Mouse (Mus musculus): ENCODE data around the gene Ccdc50. TPM values are rescaled to one million over a fixed set of nuclear protein-coding genes. Genes with fewer than 3 reads are reported as not detected.

Ccdc50 gene
- polyA plus RNA-seq, 1 experiment from 2014 or later, result 55.2 TPM

- Histone ChIP-seq H3K9ac (ENCODE audit: low read depth, low read length) (no peak overlapping the region), H3K36me3 (ENCODE audit: control insufficient read depth, insufficient read depth, low read length) (no peaks in the 10 kb centered on the region), H3K9me3 (ENCODE audit: control insufficient read depth, low read length) (no peaks in the 10 kb centered on the region), H3K4me1 (ENCODE audit: control insufficient read depth, insufficient read depth, low read length) (no peaks in the 10 kb centered on the region), H3K27ac (replicated peaks; ENCODE audit: low read depth, low read length) (no peak overlapping the region), H3K4me3 (ENCODE audit: low read depth, low read length) (no peak overlapping the region), H3K4me2 (ENCODE audit: low read depth, low read length) (no peak overlapping the region), H3K27me3 (replicated peaks; ENCODE audit: control insufficient read depth, insufficient read depth, low read length) (no peaks in the 10 kb centered on the region)
- WGBS, result 71% methylated on average over 3 of the region's 3 CpGs
- ATAC-seq (ENCODE audit: low read depth), result no peak
- DNase-seq (ENCODE audit: low spot score), result no peak
Measured at GRCm38 (mm10) chr16:27374139-27374538, 14.5 kb upstream of the Ccdc50 start.

- H3K27ac ChIP-seq (replicated peaks; ENCODE audit: low read depth, low read length), result no peak overlapping the region
- 86% methylated on average over 2 of the region's 2 CpGs for whole genome bisulfite sequencing
- no peak overlapping the region for H3K4me2 ChIP-seq (ENCODE audit: low read depth, low read length)
- H3K27me3 ChIP-seq (replicated peaks; ENCODE audit: control insufficient read depth, insufficient read depth, low read length), result no peaks in the 10 kb centered on the region
- DNase-seq (ENCODE audit: low spot score) (no peak), ATAC-seq (ENCODE audit: low read depth) (no peak)
- H3K4me1 ChIP-seq (ENCODE audit: control insufficient read depth, insufficient read depth, low read length), result no peaks in the 10 kb centered on the region
- no peaks in the 10 kb centered on the region for H3K36me3 ChIP-seq (ENCODE audit: control insufficient read depth, insufficient read depth, low read length)
- no peak overlapping the region for H3K4me3 ChIP-seq (ENCODE audit: low read depth, low read length)
- H3K9me3 ChIP-seq (ENCODE audit: control insufficient read depth, low read length), result no peaks in the 10 kb centered on the region
- H3K9ac ChIP-seq (ENCODE audit: low read depth, low read length), result no peak overlapping the region
Measured at GRCm38 (mm10) chr16:27375318-27375717, 13.4 kb upstream of the Ccdc50 start.

GRCm38 (mm10) chr16:27376556-27376955 lies 12.1 kb upstream of the Ccdc50 start:
- H3K9ac ChIP-seq (ENCODE audit: low read depth, low read length), result no peak overlapping the region
- H3K9me3 ChIP-seq (ENCODE audit: control insufficient read depth, low read length), result no peaks in the 10 kb centered on the region
- ATAC-seq (ENCODE audit: low read depth) (no peak), DNase-seq (ENCODE audit: low spot score) (no peak)
- H3K27ac ChIP-seq (replicated peaks; ENCODE audit: low read depth, low read length), result no peak overlapping the region
- H3K27me3 ChIP-seq (replicated peaks; ENCODE audit: control insufficient read depth, insufficient read depth, low read length), result no peaks in the 10 kb centered on the region
- H3K4me1 ChIP-seq (ENCODE audit: control insufficient read depth, insufficient read depth, low read length), result no peaks in the 10 kb centered on the region
- no peak overlapping the region for H3K4me3 ChIP-seq (ENCODE audit: low read depth, low read length)
- H3K4me2 ChIP-seq (ENCODE audit: low read depth, low read length), result no peak overlapping the region
- no peaks in the 10 kb centered on the region for H3K36me3 ChIP-seq (ENCODE audit: control insufficient read depth, insufficient read depth, low read length)

DNA sequence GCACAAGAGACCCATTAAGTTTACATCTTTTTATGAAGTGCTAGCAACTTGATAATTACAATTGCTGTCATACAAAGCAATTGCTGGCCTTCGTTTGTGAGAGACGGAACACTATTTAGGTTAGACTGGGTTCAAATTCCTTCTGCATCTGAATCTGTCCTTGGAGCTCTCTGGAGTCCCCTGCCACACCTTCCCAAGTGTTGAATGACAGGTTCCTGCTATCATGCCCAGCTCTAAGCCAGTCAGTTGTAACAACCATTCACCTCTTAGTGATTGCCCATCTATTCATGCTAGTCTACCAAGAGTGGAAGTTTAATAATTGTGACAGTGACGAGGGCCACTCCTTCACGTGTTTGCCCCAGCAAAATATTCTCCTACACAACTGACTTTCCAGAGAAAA lies 6.5 kb upstream of the Ccdc50 start:
- no peaks in the 10 kb centered on the region for H3K4me1 ChIP-seq (ENCODE audit: control insufficient read depth, insufficient read depth, low read length)
- no peaks in the 10 kb centered on the region for H3K9me3 ChIP-seq (ENCODE audit: control insufficient read depth, low read length)
- no peaks in the 10 kb centered on the region for H3K27me3 ChIP-seq (replicated peaks; ENCODE audit: control insufficient read depth, insufficient read depth, low read length)
- no peak overlapping the region for H3K4me3 ChIP-seq (ENCODE audit: low read depth, low read length)
- WGBS, result 83% methylated on average over 4 of the region's 4 CpGs
- H3K27ac ChIP-seq (replicated peaks; ENCODE audit: low read depth, low read length), result no peak overlapping the region
- H3K4me2 ChIP-seq (ENCODE audit: low read depth, low read length), result no peak overlapping the region
- DNase-seq (ENCODE audit: low spot score) (no peak), ATAC-seq (ENCODE audit: low read depth) (no peak)
- H3K36me3 ChIP-seq (ENCODE audit: control insufficient read depth, insufficient read depth, low read length), result no peaks in the 10 kb centered on the region
- H3K9ac ChIP-seq (ENCODE audit: low read depth, low read length), result no peak overlapping the region

DNA sequence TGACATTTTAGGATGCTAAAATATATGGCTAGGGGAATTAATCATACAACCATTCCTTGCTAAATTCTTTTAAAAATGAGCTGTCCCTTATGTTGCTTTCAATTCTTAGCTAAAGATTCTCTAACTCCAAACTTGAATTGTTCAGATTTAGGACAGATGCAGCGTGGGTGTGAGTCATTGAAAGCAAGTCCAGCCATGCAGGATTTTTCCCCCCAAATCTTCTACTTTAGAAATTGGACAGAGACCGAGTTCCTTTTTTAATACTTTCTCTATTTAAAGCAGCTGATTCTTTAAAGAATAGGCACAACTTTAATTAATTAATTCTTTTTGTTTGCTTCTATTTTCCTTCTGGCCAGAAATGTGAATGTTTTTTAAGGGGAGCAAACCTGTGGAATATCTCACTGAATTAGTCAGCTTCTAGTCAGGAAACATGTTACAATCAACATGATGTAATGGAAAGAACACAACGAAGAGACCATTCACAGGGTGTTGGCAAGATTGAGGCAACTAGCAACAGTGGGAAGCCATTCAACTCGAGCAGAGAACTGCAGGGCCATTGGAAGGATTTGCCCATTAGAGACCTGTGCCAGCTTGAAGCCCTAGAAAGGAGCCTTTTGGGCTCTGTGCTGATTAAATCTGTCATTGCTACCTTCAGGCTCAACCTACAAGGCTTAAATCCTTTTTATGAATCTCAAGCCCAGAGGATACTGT lies 3.6 kb upstream of the Ccdc50 start:
- Histone ChIP-seq H3K9ac (ENCODE audit: low read depth, low read length) (no peak overlapping the region), H3K36me3 (ENCODE audit: control insufficient read depth, insufficient read depth, low read length) (no peaks in the 10 kb centered on the region), H3K27me3 (replicated peaks; ENCODE audit: control insufficient read depth, insufficient read depth, low read length) (no peaks in the 10 kb centered on the region), H3K4me1 (ENCODE audit: control insufficient read depth, insufficient read depth, low read length) (peaks cover 8% of the 10 kb centered on the region), H3K9me3 (ENCODE audit: control insufficient read depth, low read length) (no peaks in the 10 kb centered on the region), H3K4me2 (ENCODE audit: low read depth, low read length) (no peak overlapping the region), H3K27ac (replicated peaks; ENCODE audit: low read depth, low read length) (no peak overlapping the region), H3K4me3 (ENCODE audit: low read depth, low read length) (no peak overlapping the region)
- 64% methylated on average over 4 of the region's 4 CpGs for WGBS
- peak; percentile 17 for DNase-seq (ENCODE audit: low spot score)
- ATAC-seq (ENCODE audit: low read depth), result no peak

DNA sequence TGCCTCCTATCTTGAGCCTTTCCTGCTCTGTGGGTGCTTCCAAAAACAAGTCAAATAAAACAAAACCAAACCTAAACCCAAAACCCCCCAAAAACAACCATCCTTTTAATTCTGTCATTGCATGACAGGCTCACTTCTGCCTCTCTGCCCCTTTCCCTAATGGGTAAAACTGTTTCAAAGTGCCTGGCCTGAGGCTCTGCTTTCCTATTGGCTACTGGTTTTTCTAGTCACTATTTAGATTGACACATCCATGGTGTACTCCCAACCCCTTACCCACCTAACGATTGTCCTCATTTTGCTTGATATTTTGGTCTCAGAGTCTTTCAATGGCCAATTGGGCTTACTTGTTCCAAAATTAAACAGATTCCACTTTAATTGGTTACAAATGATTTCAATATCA lies 3.0 kb upstream of the Ccdc50 start:
- H3K9ac ChIP-seq (ENCODE audit: low read depth, low read length), result no peak overlapping the region
- no peak overlapping the region for H3K4me3 ChIP-seq (ENCODE audit: low read depth, low read length)
- WGBS, result 66% methylated on average over 1 of the region's 1 CpGs
- H3K27ac ChIP-seq (replicated peaks; ENCODE audit: low read depth, low read length), result no peak overlapping the region
- peaks cover 14% of the 10 kb centered on the region for H3K4me1 ChIP-seq (ENCODE audit: control insufficient read depth, insufficient read depth, low read length)
- no peak for DNase-seq (ENCODE audit: low spot score)
- H3K27me3 ChIP-seq (replicated peaks; ENCODE audit: control insufficient read depth, insufficient read depth, low read length), result no peaks in the 10 kb centered on the region
- ATAC-seq (ENCODE audit: low read depth), result no peak
- no peaks in the 10 kb centered on the region for H3K9me3 ChIP-seq (ENCODE audit: control insufficient read depth, low read length)
- no peaks in the 10 kb centered on the region for H3K36me3 ChIP-seq (ENCODE audit: control insufficient read depth, insufficient read depth, low read length)
- no peak overlapping the region for H3K4me2 ChIP-seq (ENCODE audit: low read depth, low read length)

- Histone ChIP-seq H3K4me3 (ENCODE audit: low read depth, low read length) (no peak overlapping the region), H3K36me3 (ENCODE audit: control insufficient read depth, insufficient read depth, low read length) (no peaks in the 10 kb centered on the region), H3K9me3 (ENCODE audit: control insufficient read depth, low read length) (no peaks in the 10 kb centered on the region), H3K27ac (replicated peaks; ENCODE audit: low read depth, low read length) (no peak overlapping the region), H3K27me3 (replicated peaks; ENCODE audit: control insufficient read depth, insufficient read depth, low read length) (no peaks in the 10 kb centered on the region), H3K4me1 (ENCODE audit: control insufficient read depth, insufficient read depth, low read length) (peaks cover 24% of the 10 kb centered on the region), H3K4me2 (ENCODE audit: low read depth, low read length) (no peak overlapping the region), H3K9ac (ENCODE audit: low read depth, low read length) (no peak overlapping the region)
- DNase-seq (ENCODE audit: low spot score) (no peak), ATAC-seq (ENCODE audit: low read depth) (no peak)
- WGBS, result 61% methylated on average over 4 of the region's 4 CpGs
Measured at GRCm38 (mm10) chr16:27386850-27387407, 1.7 kb upstream of the Ccdc50 start.

GRCm38 (mm10) chr16:27387634-27388611 lies 746 bp upstream of the Ccdc50 start:
- no peak for ATAC-seq (ENCODE audit: low read depth)
- 56% methylated on average over 12 of the region's 12 CpGs for WGBS
- H3K4me3 ChIP-seq (ENCODE audit: low read depth, low read length), result peak overlapping the region; percentile 93
- H3K36me3 ChIP-seq (ENCODE audit: control insufficient read depth, insufficient read depth, low read length), result no peaks in the 10 kb centered on the region
- H3K4me2 ChIP-seq (ENCODE audit: low read depth, low read length), result peak overlapping the region; percentile 78
- H3K9ac ChIP-seq (ENCODE audit: low read depth, low read length), result peak overlapping the region; percentile 98
- peaks cover 25% of the 10 kb centered on the region for H3K4me1 ChIP-seq (ENCODE audit: control insufficient read depth, insufficient read depth, low read length)
- no peaks in the 10 kb centered on the region for H3K9me3 ChIP-seq (ENCODE audit: control insufficient read depth, low read length)
- H3K27me3 ChIP-seq (replicated peaks; ENCODE audit: control insufficient read depth, insufficient read depth, low read length), result no peaks in the 10 kb centered on the region
- DNase-seq (ENCODE audit: low spot score), result no peak
- H3K27ac ChIP-seq (replicated peaks; ENCODE audit: low read depth, low read length), result peak overlapping the region; percentile 98; the same call in 1 of the 2 replicates

Measured in embryonic facial prominence, embryonic 14.5 days (tissue).